Mouse (Mus musculus) frontal cortex, postnatal 14 days (tissue): ENCODE measurements around the gene Ptprg.

Experiments
- DNase-seq, 2 experiments: peaks; one replicate each; pipeline ENCODE4 v3.0.0; 2022; ENCODE audit warnings: low spot score in 2 of 2

Gene Ptprg

GRCm38 (mm10) chr14:11683386-11684081 is 130.2 kb downstream of the Ptprg start:
- no peak for DNase-seq

GRCm38 (mm10) chr14:11684104-11684503 is 130.8 kb downstream of the Ptprg start:
- no peak for DNase-seq

GRCm38 (mm10) chr14:11687541-11687940 is 134.2 kb downstream of the Ptprg start:
- no peak for DNase-seq

GRCm38 (mm10) chr14:11688142-11688541 is 134.8 kb downstream of the Ptprg start:
- no peak for DNase-seq

DNA sequence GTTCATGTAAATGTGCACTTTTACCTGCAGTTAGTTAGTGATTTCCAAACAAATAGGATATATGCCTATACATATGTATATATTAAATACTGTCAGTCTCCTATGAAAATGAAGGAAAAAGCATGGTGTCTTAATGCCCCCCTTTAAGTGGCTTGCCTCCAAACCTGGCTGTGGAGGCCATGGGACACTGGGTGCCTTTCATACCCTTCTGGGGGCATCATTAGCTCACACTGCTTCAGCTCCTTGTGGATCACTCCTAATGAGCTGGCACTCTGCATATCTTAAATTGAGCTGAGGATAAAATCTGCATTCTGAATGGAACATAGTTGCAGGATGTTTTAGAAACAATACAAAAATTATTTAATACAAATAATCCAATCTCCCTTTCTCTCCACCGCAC is 136.7 kb downstream of the Ptprg start:
- no peak for DNase-seq

GRCm38 (mm10) chr14:11691531-11691930 is 138.2 kb downstream of the Ptprg start:
- DNase-seq: no peak

DNA sequence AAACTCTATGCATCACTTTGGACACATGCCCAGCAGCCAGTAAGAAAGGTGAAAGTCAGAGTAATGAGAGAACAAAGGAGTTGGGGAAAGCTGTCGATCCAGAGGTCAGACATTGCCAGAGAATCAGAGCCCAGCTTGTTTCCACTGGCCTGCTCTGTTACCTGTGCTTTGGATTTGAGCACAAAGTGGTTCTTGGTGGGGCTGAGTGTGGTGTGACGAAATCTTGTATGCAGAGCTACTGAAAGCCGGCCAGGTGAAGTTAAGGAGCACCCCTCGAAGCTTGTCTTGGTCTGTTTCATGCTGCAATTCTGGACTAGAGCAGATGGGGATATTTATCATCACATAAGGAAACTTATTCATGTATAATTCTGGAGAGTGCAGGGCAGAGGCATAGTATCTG is 145.5 kb downstream of the Ptprg start:
- DNase-seq: no peak

DNA sequence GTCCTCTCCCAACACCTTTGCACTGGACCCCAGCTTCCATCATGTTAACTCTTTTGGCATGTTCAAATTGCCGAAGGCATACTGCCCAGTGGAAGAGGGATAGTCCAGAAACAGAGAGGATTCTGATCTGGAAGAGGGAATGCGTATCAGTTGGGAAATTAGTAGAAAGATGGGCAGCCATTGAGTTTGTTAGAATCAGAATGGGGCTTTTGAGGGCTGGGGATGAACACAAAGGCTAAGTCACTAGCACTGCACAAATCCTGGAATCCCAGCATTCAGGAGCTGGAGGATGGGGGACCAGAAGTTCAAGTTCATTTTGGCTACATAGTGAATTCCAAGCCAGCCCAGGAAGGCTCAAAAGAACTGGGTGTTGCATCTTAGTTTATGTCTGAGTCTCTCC is 146.3 kb downstream of the Ptprg start:
- no peak for DNase-seq

DNA sequence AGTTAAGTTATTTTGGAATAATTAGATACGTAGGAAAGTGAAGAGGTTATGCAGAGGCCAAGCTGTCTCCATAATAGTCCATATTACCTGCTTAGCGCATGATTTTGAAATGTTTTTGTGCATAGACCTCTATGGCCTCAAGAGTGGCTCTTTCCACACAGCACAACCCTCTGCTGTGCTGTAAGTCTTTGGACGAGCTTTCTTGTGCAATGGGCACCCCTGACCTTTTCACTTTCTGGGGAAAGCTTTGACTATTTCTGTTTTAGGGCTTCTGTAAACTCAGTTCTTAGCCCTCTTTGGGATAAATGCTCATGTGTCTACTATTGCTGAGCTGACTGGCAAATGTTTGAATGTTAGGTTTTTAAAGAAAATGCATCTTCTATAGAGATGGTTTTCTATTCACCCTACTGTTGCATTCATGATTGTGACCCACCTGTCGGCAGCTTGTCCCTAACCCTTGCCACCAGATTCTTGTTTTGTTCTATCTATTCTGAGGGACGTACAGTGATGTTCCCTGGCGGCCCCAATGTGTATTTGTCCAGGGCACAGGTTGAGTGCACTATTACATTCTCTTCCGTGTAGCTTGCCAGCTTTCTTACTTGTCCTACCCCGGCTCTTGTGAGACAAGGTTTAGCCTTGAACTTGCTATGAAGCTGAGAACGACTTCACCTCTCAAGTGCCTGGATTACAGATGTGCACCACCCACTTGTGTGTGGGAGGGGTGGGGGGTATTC is 148.4 kb downstream of the Ptprg start:
- no peak for DNase-seq

DNA sequence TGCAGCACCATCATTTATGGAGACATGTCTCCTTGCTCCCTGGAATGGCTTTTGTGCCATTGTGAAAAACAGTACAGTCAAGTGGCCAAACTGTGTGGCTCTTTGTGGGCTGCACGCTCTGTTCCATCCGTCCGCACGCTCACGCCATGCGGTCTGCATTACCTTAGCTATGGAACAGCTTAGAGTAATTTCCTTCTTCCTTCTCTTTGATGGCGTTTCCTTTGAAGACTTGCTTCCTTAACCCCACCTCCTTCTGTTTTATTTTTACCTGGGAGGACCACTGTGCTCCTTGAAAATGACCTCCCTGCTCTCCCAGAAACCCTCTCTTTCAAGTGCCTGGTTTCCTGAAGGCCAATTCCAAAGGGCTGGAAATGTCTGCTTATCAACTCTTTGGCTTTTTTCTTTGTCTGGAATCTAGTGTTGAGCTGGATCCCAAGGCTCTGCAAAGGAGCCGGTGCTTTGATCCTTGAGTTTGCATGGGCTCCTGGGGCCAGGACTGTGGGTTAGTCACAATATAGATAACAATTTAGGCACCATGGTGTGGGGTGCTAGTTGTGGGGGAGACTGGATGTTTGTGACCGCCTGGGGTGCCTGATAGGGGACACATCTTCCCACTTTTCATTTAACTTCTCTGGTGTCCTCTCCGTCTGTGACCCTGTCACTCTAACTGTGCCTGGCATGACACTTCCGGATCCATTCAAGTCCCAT is 149.6 kb downstream of the Ptprg start:
- no peak for DNase-seq

- DNase-seq: no peak
Measured at GRCm38 (mm10) chr14:11704871-11705270, 151.5 kb downstream of the Ptprg start.

- no peak for DNase-seq
Measured at GRCm38 (mm10) chr14:11709352-11709751, 156.0 kb downstream of the Ptprg start.

DNA sequence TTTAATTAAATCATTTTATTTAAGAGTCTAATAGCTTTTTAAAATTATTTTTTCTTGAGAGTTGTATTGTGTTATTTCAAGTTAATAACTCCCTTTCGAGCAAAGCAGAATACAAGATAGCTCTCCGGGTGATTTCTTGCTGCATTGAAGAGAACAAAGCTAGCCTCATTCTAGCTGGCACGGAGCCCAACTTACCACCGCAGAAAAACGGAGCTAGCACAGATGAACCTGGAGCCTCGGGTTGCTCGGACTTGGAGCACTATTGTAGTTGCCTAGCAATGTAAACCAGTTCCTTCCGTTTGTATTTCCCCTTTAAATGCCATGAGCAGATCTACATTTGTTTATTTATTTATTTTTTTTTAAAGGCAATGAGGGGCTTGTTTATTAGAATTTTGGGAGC is 156.5 kb downstream of the Ptprg start:
- no peak for DNase-seq

GRCm38 (mm10) chr14:11710410-11711122 is 157.2 kb downstream of the Ptprg start:
- no peak for DNase-seq

GRCm38 (mm10) chr14:11712146-11712545 is 158.8 kb downstream of the Ptprg start:
- no peak for DNase-seq

GRCm38 (mm10) chr14:11716230-11716629 is 162.9 kb downstream of the Ptprg start:
- no peak for DNase-seq

DNA sequence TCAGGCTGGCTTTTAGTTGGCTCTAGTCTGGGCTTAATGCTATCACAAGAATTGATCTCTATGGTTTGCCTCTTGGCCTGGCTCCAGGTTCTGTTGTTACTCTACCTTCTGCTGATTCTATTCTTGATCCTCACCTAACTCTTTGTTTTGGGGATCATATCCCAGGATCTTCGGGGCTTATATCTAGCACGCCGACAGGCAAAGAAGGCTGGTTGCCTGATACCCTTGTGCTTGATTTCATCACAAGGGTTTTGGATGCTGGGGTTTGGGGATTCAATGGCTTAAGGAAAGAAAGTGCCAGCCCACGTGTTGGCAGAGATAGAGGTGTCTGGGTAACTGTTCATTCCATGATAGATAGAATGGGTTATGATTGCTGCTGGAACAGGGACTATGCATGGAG is 164.9 kb downstream of the Ptprg start:
- no peak for DNase-seq

DNA sequence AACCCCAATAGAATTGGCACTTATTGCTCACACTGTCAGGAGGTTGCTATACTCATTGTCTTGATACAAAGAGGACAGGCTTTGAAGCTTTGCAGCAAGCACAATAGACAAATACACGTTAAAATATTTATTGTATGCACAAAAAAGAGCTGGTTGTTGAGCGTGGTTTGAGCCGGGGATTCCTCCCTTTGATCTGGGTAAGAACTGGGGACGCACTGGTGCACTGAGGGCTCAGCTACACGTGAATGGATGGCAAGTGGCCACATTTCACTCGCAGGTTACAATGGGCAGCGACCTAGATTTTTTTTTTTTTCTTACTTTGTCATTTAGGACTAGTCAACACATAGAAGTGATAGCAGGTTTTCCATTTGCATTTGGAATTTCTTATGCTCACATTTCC is 165.9 kb downstream of the Ptprg start:
- DNase-seq: no peak

DNA sequence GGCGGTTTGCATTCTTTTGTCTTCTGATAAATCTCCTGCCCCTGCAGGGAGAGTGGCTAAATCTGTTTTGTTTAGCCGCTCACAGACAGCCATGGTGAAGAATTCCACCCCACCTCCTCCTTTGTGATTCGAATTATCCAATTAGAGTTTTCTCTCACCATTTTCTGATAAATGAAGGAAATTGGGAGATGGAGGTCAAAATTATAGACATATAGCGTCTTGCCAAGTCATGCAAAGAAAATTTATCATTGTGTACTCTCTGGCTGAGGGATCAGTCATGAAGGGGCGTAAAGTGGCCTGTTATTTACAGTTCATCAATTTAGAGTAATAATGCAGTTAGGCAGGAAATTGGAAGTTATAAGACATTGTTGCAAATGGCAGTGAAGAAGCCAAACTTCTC is 168.8 kb downstream of the Ptprg start:
- DNase-seq: no peak

GRCm38 (mm10) chr14:11723876-11724275 is 170.5 kb downstream of the Ptprg start:
- no peak for DNase-seq

GRCm38 (mm10) chr14:11731223-11731920 is 178.0 kb downstream of the Ptprg start:
- no peak for DNase-seq

DNA sequence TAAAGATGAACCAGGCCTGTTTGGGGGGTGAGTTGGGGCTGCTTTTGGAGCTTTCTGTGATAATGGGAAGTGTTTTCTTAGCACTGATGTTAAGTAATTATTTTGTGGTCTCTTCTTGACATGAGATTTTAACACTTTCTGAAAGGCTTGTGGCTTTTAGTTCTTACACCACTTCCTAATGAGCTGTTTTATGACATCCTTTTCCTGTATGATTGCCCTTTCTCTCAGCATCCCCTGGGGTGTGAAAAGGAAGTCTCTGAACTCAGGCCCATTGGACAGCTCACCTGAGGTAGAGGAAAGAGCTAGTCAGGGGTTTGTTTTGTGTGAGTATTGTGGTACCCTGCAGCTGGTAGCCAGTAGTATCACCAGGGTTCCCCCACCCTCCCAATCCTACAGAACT is 179.0 kb downstream of the Ptprg start:
- DNase-seq: no peak
